Mouse (Mus musculus) kidney, adult 2 months (tissue): ENCODE measurements at regions not wholly inside any gene's neighbourhood (a gene's known extent, or its start where the extent isn't known, plus 50 kb on each side); places are given as distances from the start of the nearest gene placed in this dataset.

Source experiments
- CTCF ChIP-seq: fragments of 200-500 bp; conservative IDR thresholded peaks from 2 replicates; pipeline ENCODE4 v1.5.1; 2011; ENCODE audit warnings: low read depth, mild to moderate bottlenecking, control low read depth, low read length, moderate library complexity, mixed read lengths; ENCODE audit not compliant: insufficient read depth, insufficient read length
- POLR2A ChIP-seq: fragments of 200-500 bp; IDR thresholded peaks from one replicate; pipeline ENCODE4 v1.6.1; 2011; ENCODE audit warnings: low read depth, low read length, control low read depth

GRCm38 (mm10) chr13:34460969-34461368 lies 116.0 kb upstream of the Slc22a23 start:
- no peak for TF ChIP-seq CTCF
- no peak for TF ChIP-seq POLR2A
